11 mouse cellular contexts compared by ENCODE assay signal in the genomic region with DNA sequence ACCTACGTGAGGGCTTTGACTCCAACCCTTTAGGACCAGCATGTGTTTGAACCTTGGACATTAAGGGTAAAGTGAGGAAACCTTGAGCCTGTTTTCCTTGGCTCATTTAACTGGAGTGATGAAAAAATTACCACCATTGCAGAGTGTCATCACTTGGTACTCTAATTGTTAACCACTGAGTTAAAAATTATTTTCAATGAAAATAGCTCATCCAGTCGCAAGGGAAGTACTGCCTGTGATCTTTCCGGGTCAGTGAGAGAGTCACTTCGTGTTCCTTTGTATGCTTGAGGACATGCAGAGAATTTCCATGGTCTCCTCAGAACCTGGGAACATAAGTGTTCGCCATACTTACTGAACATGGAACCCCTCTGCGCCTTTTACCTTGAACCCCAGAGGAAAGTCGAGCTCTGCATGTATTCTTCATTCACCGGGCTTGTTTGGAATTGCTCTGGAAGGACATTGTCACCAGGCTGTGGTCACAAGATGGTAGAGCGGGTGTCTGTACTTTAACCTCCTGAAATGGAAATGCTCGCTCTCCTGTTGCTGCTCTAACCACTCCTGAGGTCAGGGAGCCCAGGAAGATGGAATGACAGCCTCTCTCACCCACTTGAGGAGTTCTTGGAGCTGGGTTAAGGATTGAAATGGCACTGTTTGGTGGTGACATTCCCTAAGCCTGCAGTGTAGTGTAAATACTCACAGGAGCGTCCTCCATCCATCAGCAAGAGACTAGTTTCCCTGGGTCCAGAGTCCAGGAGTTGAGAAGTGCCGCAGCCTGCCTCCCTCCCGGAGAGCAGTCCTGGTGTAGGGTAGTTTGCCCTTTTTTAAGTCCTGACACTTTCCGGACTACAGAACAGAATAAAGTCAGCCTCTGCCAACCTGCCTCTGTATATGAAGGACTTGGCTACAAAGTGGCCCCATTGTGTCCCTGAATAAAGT.
A peak's percentile ranks its signal among the peaks of the same experiment; 100 is the strongest.
DNase-seq lines count a peak whose midpoint lies in the region; ATAC-seq lines count a peak whose summit lies in the region.
"Had no signal": no experiment of that assay in that cellular context is flagged by ENCODE, and none has a peak within 500 bp of the region (broad histone marks: within the 10 kb centered on the region; RNA-seq: fewer than 3 reads in every experiment).

No protein-coding gene starts in this region.

- peak; percentile 43; the same call in 1 of the 2 replicates for ATAC-seq in heart, embryonic 13.5 days (ENCODE audit: extremely low read depth, insufficient number of reproducible peaks, low FRiP score, low TSS enrichment)
- ATAC-seq in embryonic facial prominence, embryonic 11.5 days (replicated peaks; ENCODE audit: insufficient number of reproducible peaks, low FRiP score, low TSS enrichment, low read depth): peak; percentile 10; the same call in 1 of the 2 replicates
- 0 out of 2 replicates have a peak, but pooled peaks have one; percentile 20 for ATAC-seq in limb, embryonic 11.5 days (ENCODE audit: insufficient number of reproducible peaks, low FRiP score, low TSS enrichment, low read depth)

- H3K4me1 ChIP-seq in heart, embryonic 13.5 days: peaks cover 82% of the 10 kb centered on the region
- H3K4me1 ChIP-seq in embryonic facial prominence, embryonic 11.5 days (ENCODE audit: control insufficient read depth, insufficient read depth, low read length): peaks cover 8% of the 10 kb centered on the region; the same call in 1 of the 2 replicates
- peaks cover 18% of the 10 kb centered on the region for H3K4me1 ChIP-seq in limb, embryonic 11.5 days (ENCODE audit: control insufficient read depth, insufficient read depth, low read length)

- no peaks in the 10 kb centered on the region for H3K27me3 ChIP-seq in heart, embryonic 13.5 days (replicated peaks)
- H3K27me3 ChIP-seq in embryonic facial prominence, embryonic 11.5 days (ENCODE audit: control insufficient read depth, insufficient read depth, low read length): no peaks in the 10 kb centered on the region
- no peaks in the 10 kb centered on the region for H3K27me3 ChIP-seq in limb, embryonic 11.5 days (ENCODE audit: control insufficient read depth, insufficient read depth, low read length)

- DNase-seq in heart, postnatal 14 days: no peak
- DNase-seq in embryonic facial prominence, embryonic 11.5 days (ENCODE audit: low spot score): no peak
- peak; percentile 86 for DNase-seq in kidney, adult 11 months
- DNase-seq in limb, embryonic 11.5 days (ENCODE audit: low spot score): no peak
- no peak for DNase-seq in left cerebral cortex, adult 11 months (ENCODE audit: low spot score)
- DNase-seq in urinary bladder, adult 18-20 months (ENCODE audit: low spot score in 2 of 2): no peak
- no peak for DNase-seq in layer of hippocampus, adult 11-12 months (ENCODE audit: low spot score)
- DNase-seq: adrenal gland, adult 8-10 months; gastrocnemius, postnatal 10 days; retina, postnatal 1 day had no signal

- H3K9ac ChIP-seq in heart, embryonic 13.5 days: peak overlapping the region; percentile 45
- no peak overlapping the region for H3K9ac ChIP-seq in embryonic facial prominence, embryonic 11.5 days (replicated peaks; ENCODE audit: low read length)
- no peak overlapping the region for H3K9ac ChIP-seq in limb, embryonic 11.5 days (ENCODE audit: low read length)

- H3K36me3 ChIP-seq in heart, embryonic 13.5 days: no peaks in the 10 kb centered on the region
- no peaks in the 10 kb centered on the region for H3K36me3 ChIP-seq in embryonic facial prominence, embryonic 11.5 days (replicated peaks; ENCODE audit: control insufficient read depth, insufficient read depth, low read depth, low read length)
- H3K36me3 ChIP-seq in limb, embryonic 11.5 days (ENCODE audit: control insufficient read depth, insufficient read depth, low read length): no peaks in the 10 kb centered on the region

- WGBS in heart, embryonic 13.5 days: 66% methylated on average over 14 of the region's 14 CpGs
- WGBS in embryonic facial prominence, embryonic 11.5 days: 70% methylated on average over 14 of the region's 14 CpGs
- WGBS in limb, embryonic 11.5 days: 81% methylated on average over 14 of the region's 14 CpGs

- peak overlapping the region; percentile 82 for H3K27ac ChIP-seq in heart, embryonic 13.5 days (replicated peaks)
- no peak overlapping the region for H3K27ac ChIP-seq in embryonic facial prominence, embryonic 11.5 days (replicated peaks; ENCODE audit: low read depth, low read length)
- H3K27ac ChIP-seq in limb, embryonic 11.5 days (replicated peaks; ENCODE audit: low read depth, low read length): peak overlapping the region; percentile 37

- H3K9me3 ChIP-seq in heart, embryonic 13.5 days: no peaks in the 10 kb centered on the region
- H3K9me3 ChIP-seq in embryonic facial prominence, embryonic 11.5 days (replicated peaks; ENCODE audit: control insufficient read depth, low read length): no peaks in the 10 kb centered on the region
- H3K9me3 ChIP-seq in limb, embryonic 11.5 days (ENCODE audit: control insufficient read depth, low read length): no peaks in the 10 kb centered on the region

- peak overlapping the region; percentile 22 for H3K4me3 ChIP-seq in heart, embryonic 13.5 days
- no peak overlapping the region for H3K4me3 ChIP-seq in embryonic facial prominence, embryonic 11.5 days (ENCODE audit: low read depth, low read length)
- no peak overlapping the region for H3K4me3 ChIP-seq in limb, embryonic 11.5 days (ENCODE audit: low read depth, low read length)

- intact Hi-C loops in heart, postnatal 14 days (cut with DNase I): loop anchor here (5.0 kb wide), 1 partner anchor 55 kb away; no protein-coding TSS in a partner anchor

- peak overlapping the region; percentile 60 for H3K4me2 ChIP-seq in heart, embryonic 13.5 days
- H3K4me2 ChIP-seq in embryonic facial prominence, embryonic 11.5 days (ENCODE audit: low read depth, low read length): 0 out of 2 replicates have a peak overlapping the region, but pooled peaks have one; percentile 16
- peak overlapping the region; percentile 33; the same call in 1 of the 2 replicates for H3K4me2 ChIP-seq in limb, embryonic 11.5 days (ENCODE audit: low read depth, severe bottlenecking)
